Mouse (Mus musculus) myocyte (in vitro differentiated cells): ENCODE results near the gene Cd163l1. TPM values are rescaled to one million over a fixed set of nuclear protein-coding genes. Genes with fewer than 3 reads are reported as not detected.

Source experiments
- H3K27me3 ChIP-seq: one replicate; pipeline ENCODE4 v1.6.1; 2011; ENCODE audit not compliant: control insufficient read depth, insufficient read depth, insufficient read length
- H3K36me3 ChIP-seq: one replicate; pipeline ENCODE4 v1.6.1; 2011; ENCODE audit not compliant: control insufficient read depth, insufficient read depth
- H3K4me2 ChIP-seq: one replicate; pipeline ENCODE4 v1.6.1; 2011; ENCODE audit warnings: low read depth, control low read depth
- H3K4me3 ChIP-seq: one replicate; pipeline ENCODE4 v1.5.1; 2011; ENCODE audit warnings: mild to moderate bottlenecking, control low read depth, moderate library complexity
- H3K79me2 ChIP-seq: one replicate; pipeline ENCODE4 v1.6.1; 2011; ENCODE audit not compliant: control insufficient read depth, insufficient read depth
- H3ac ChIP-seq: one replicate; pipeline ENCODE4 v1.6.1; 2011; ENCODE audit not compliant: control insufficient read depth, insufficient read length
- CEBPB ChIP-seq: IDR thresholded peaks from 2 replicates; pipeline ENCODE4 v1.6.1; 2011; ENCODE audit warnings: mild to moderate bottlenecking, moderate library complexity; ENCODE audit not compliant: poor library complexity, insufficient read depth, severe bottlenecking
- E2F4 ChIP-seq: IDR thresholded peaks from one replicate; pipeline ENCODE4 v1.6.1; 2011; ENCODE audit warnings: mild to moderate bottlenecking, control low read depth, moderate library complexity; ENCODE audit not compliant: insufficient read depth
- MAX ChIP-seq: IDR thresholded peaks from one replicate; pipeline ENCODE4 v1.6.1; 2011; ENCODE audit warnings: low read depth, mild to moderate bottlenecking, control low read depth
- MYOD1 ChIP-seq, 3 experiments: IDR thresholded peaks; one replicate each; pipeline ENCODE4 v1.6.1; 2011; ENCODE audit warnings: control low read depth in 2 of 3, low read depth in 2 of 3, mild to moderate bottlenecking in 2 of 3, moderate library complexity in 1 of 3; ENCODE audit not compliant: insufficient read length in 2 of 3, control insufficient read depth in 1 of 3
- MYOG ChIP-seq, 3 experiments: IDR thresholded peaks; one replicate each; pipeline ENCODE4 v1.6.1; 2011; ENCODE audit warnings: control low read depth in 2 of 3, low read depth in 2 of 3, mild to moderate bottlenecking in 2 of 3; ENCODE audit not compliant: insufficient read length in 2 of 3, control insufficient read depth in 1 of 3, insufficient read depth in 1 of 3
- POLR2A ChIP-seq: IDR thresholded peaks from one replicate; pipeline ENCODE4 v1.6.1; 2011; ENCODE audit warnings: low read depth, mild to moderate bottlenecking, control low read depth, moderate library complexity; ENCODE audit not compliant: insufficient read length
- POLR2AphosphoS2 ChIP-seq: IDR thresholded peaks from one replicate; pipeline ENCODE4 v1.6.1; 2011; ENCODE audit warnings: low read depth, control low read depth; ENCODE audit not compliant: insufficient read length
- REST ChIP-seq: IDR thresholded peaks from one replicate; pipeline ENCODE4 v1.6.1; 2011; ENCODE audit warnings: mild to moderate bottlenecking, control low read depth, moderate library complexity; ENCODE audit not compliant: insufficient read depth, insufficient read length
- SRF ChIP-seq: IDR thresholded peaks from one replicate; pipeline ENCODE4 v1.6.1; 2011; ENCODE audit warnings: low read depth; ENCODE audit not compliant: control insufficient read depth, insufficient read length
- TCF12 ChIP-seq: IDR thresholded peaks from one replicate; pipeline ENCODE4 v1.6.1; 2011; ENCODE audit warnings: mild to moderate bottlenecking, control low read depth; ENCODE audit not compliant: poor library complexity, insufficient read depth, severe bottlenecking
- TCF3 ChIP-seq: IDR thresholded peaks from one replicate; pipeline ENCODE4 v1.6.1; 2011; ENCODE audit warnings: low read depth, control low read depth; ENCODE audit not compliant: insufficient read length
- USF1 ChIP-seq: IDR thresholded peaks from one replicate; pipeline ENCODE4 v1.6.1; 2011; ENCODE audit warnings: low read depth, mild to moderate bottlenecking, control low read depth, moderate library complexity
- polyA plus RNA-seq: library from polyadenylated mRNA; unstranded; fragments of >200 nt; fragmentation: generic; extraction: Trizol; gene quantifications from one replicate; pipeline ENCODE4 v1.2.1, GENCODE M21; 2012; ENCODE audit warnings: missing spikeins

Gene Cd163l1
- polyA plus RNA-seq, 1 experiment: not detected

- H3K4me3 ChIP-seq: no peak overlapping the region
- no peaks in the 10 kb centered on the region for H3K79me2 ChIP-seq
- TF ChIP-seq POLR2AphosphoS2: no peak
- no peak overlapping the region for H3K4me2 ChIP-seq
- H3K27me3 ChIP-seq: peaks cover 7% of the 10 kb centered on the region
- H3K36me3 ChIP-seq: no peaks in the 10 kb centered on the region
- H3ac ChIP-seq: no peak overlapping the region
These were observed 37.4 kb upstream of the Cd163l1 start for GRCm38 (mm10) chr7:140180692-140181091.

GRCm38 (mm10) chr7:140184206-140184605 lies 33.9 kb upstream of the Cd163l1 start:
- Histone ChIP-seq H3ac (no peak overlapping the region), H3K79me2 (no peaks in the 10 kb centered on the region), H3K4me2 (no peak overlapping the region), H3K27me3 (no peaks in the 10 kb centered on the region), H3K4me3 (no peak overlapping the region), H3K36me3 (no peaks in the 10 kb centered on the region)
- TF ChIP-seq SRF (no peak), TCF3 (no peak), MYOG (IDR thresholded peaks at IDR 0.05; ENCODE audit: control insufficient read depth in 1 of 3, insufficient read depth in 1 of 3, insufficient read length in 2 of 3, low read depth in 2 of 3) (no peak), CEBPB (no peak), TCF12 (no peak), E2F4 (no peak), REST (no peak), MYOD1 (IDR thresholded peaks at IDR 0.05; ENCODE audit: control insufficient read depth in 1 of 3, insufficient read length in 2 of 3, low read depth in 2 of 3) (no peak), MAX (no peak), USF1 (no peak), POLR2A (no peak)

GRCm38 (mm10) chr7:140186646-140187620 lies 31.1 kb upstream of the Cd163l1 start:
- Histone ChIP-seq H3K27me3 (no peaks in the 10 kb centered on the region), H3K4me2 (no peak overlapping the region), H3ac (no peak overlapping the region), H3K36me3 (no peaks in the 10 kb centered on the region), H3K4me3 (no peak overlapping the region), H3K79me2 (no peaks in the 10 kb centered on the region)
- TF ChIP-seq USF1 (no peak), MYOD1 (IDR thresholded peaks at IDR 0.05; ENCODE audit: control insufficient read depth in 1 of 3, insufficient read length in 2 of 3, low read depth in 2 of 3) (no peak), E2F4 (no peak), CEBPB (no peak), TCF12 (no peak), POLR2A (no peak), POLR2AphosphoS2 (no peak), REST (no peak), TCF3 (no peak), MYOG (IDR thresholded peaks at IDR 0.05; ENCODE audit: control insufficient read depth in 1 of 3, insufficient read depth in 1 of 3, insufficient read length in 2 of 3, low read depth in 2 of 3) (no peak)

- Histone ChIP-seq H3ac (no peak overlapping the region), H3K79me2 (no peaks in the 10 kb centered on the region), H3K36me3 (no peaks in the 10 kb centered on the region), H3K4me3 (no peak overlapping the region), H3K4me2 (no peak overlapping the region), H3K27me3 (no peaks in the 10 kb centered on the region)
- TF ChIP-seq REST: no peak
- TF ChIP-seq E2F4: no peak
- TF ChIP-seq SRF: no peak
- no peak for TF ChIP-seq MYOG (IDR thresholded peaks at IDR 0.05; ENCODE audit: control insufficient read depth in 1 of 3, insufficient read depth in 1 of 3, insufficient read length in 2 of 3, low read depth in 2 of 3)
- no peak for TF ChIP-seq CEBPB
- no peak for TF ChIP-seq MAX
- no peak for TF ChIP-seq POLR2A
- TF ChIP-seq TCF3: no peak
These were observed 30.2 kb upstream of the Cd163l1 start for GRCm38 (mm10) chr7:140187721-140188390.
